10 mouse cellular contexts compared by ENCODE assay signal in genomic region chr13:54945332-54945731, GRCm38 (mm10). TPM values are rescaled to one million over a fixed set of nuclear protein-coding genes. Genes with fewer than 3 reads are reported as not detected.
A peak's percentile ranks its signal among the peaks of the same experiment; 100 is the strongest.
DNase-seq lines count a peak whose midpoint lies in the region; ATAC-seq and TF ChIP-seq lines count a peak whose summit lies in the region.
"Had no signal": no experiment of that assay in that cellular context is flagged by ENCODE, and none has a peak within 500 bp of the region (broad histone marks: within the 10 kb centered on the region; RNA-seq: fewer than 3 reads in every experiment).

No protein-coding gene starts in this region.

- H3K9ac ChIP-seq in liver, postnatal 0 days (replicated peaks): no peak overlapping the region
- H3K9ac ChIP-seq in midbrain, embryonic 11.5 days (ENCODE audit: low read length): no peak overlapping the region
- no peak overlapping the region for H3K9ac ChIP-seq in midbrain, embryonic 14.5 days (replicated peaks; ENCODE audit: low read length)
- H3K9ac ChIP-seq: embryonic facial prominence, embryonic 15.5 days had no signal

- peaks cover 4% of the 10 kb centered on the region; the same call in 1 of the 2 replicates for H3K4me1 ChIP-seq in liver, postnatal 0 days (ENCODE audit: insufficient read depth)
- peaks cover 11% of the 10 kb centered on the region for H3K4me1 ChIP-seq in midbrain, embryonic 11.5 days (ENCODE audit: control insufficient read depth, insufficient read depth, low read length)
- H3K4me1 ChIP-seq in midbrain, embryonic 14.5 days (ENCODE audit: control insufficient read depth, insufficient read depth, low read length): peaks cover 20% of the 10 kb centered on the region; the same call in 1 of the 2 replicates

- no peaks in the 10 kb centered on the region for H3K36me3 ChIP-seq in liver, postnatal 0 days (replicated peaks; ENCODE audit: insufficient read depth, low read length)
- no peaks in the 10 kb centered on the region for H3K36me3 ChIP-seq in midbrain, embryonic 11.5 days (ENCODE audit: control insufficient read depth, insufficient read depth, low read length)
- no peaks in the 10 kb centered on the region for H3K36me3 ChIP-seq in midbrain, embryonic 14.5 days (ENCODE audit: control insufficient read depth, insufficient read depth, low read length)
- H3K36me3 ChIP-seq: embryonic facial prominence, embryonic 15.5 days had no signal

- no peak overlapping the region for H3K4me3 ChIP-seq in gastrocnemius, adult 2 months
- no peak overlapping the region for H3K4me3 ChIP-seq in liver, postnatal 0 days (ENCODE audit: low read depth, low read length)
- H3K4me3 ChIP-seq in midbrain, embryonic 11.5 days (ENCODE audit: low read depth, low read length): no peak overlapping the region
- no peak overlapping the region for H3K4me3 ChIP-seq in midbrain, embryonic 14.5 days (replicated peaks; ENCODE audit: low read depth, low read length)
- H3K4me3 ChIP-seq: embryonic facial prominence, embryonic 15.5 days had no signal

- no peaks in the 10 kb centered on the region for H3K9me3 ChIP-seq in liver, postnatal 0 days (ENCODE audit: low read length)
- H3K9me3 ChIP-seq in midbrain, embryonic 11.5 days (ENCODE audit: control insufficient read depth, low read length): no peaks in the 10 kb centered on the region
- no peaks in the 10 kb centered on the region for H3K9me3 ChIP-seq in midbrain, embryonic 14.5 days (ENCODE audit: control insufficient read depth, low read length)
- H3K9me3 ChIP-seq: embryonic facial prominence, embryonic 15.5 days had no signal

- H3K27ac ChIP-seq in gastrocnemius, adult 2 months: no peak overlapping the region
- H3K27ac ChIP-seq in liver, postnatal 0 days (ENCODE audit: low read depth): no peak overlapping the region
- no peak overlapping the region for H3K27ac ChIP-seq in midbrain, embryonic 11.5 days (ENCODE audit: low read depth, low read length)
- H3K27ac ChIP-seq in midbrain, embryonic 14.5 days (replicated peaks; ENCODE audit: low read depth, low read length): no peak overlapping the region
- H3K27ac ChIP-seq: embryonic facial prominence, embryonic 15.5 days had no signal

- intact Hi-C loops in gastrocnemius, adult 2 months (cut with DNase I): no loop called here

- no peak for TF ChIP-seq CTCF in gastrocnemius, adult 2 months (IDR thresholded peaks at IDR 0.05)
- TF ChIP-seq CTCF in liver, postnatal 0 days (IDR thresholded peaks at IDR 0.05; ENCODE audit: low read depth): no peak

- no peak for ATAC-seq in liver, postnatal 0 days
- ATAC-seq in erythroblast, adult 5-6 weeks (replicated peaks; ENCODE audit: low FRiP score, poor library complexity, severe bottlenecking): no peak
- ATAC-seq in midbrain, embryonic 11.5 days (ENCODE audit: low FRiP score): no peak
- no peak for ATAC-seq in midbrain, embryonic 14.5 days (ENCODE audit: low FRiP score, low TSS enrichment)
- ATAC-seq: intestine, embryonic 16.5 days had no signal

- H3K27me3 ChIP-seq in liver, postnatal 0 days (ENCODE audit: insufficient read depth, low read length): peaks cover 42% of the 10 kb centered on the region
- H3K27me3 ChIP-seq in midbrain, embryonic 11.5 days (ENCODE audit: control insufficient read depth, insufficient read depth, low read length): peaks cover 47% of the 10 kb centered on the region
- H3K27me3 ChIP-seq in midbrain, embryonic 14.5 days (ENCODE audit: control insufficient read depth, insufficient read depth, low read length): peaks cover 38% of the 10 kb centered on the region

- TF ChIP-seq EP300 in liver, postnatal 0 days (IDR thresholded peaks at IDR 0.05; ENCODE audit: low read depth): no peak

- peak; percentile 23 for DNase-seq in gastrocnemius, postnatal 10 days
- no peak for DNase-seq in gastrocnemius, adult 2 months
- DNase-seq in A20 (ENCODE audit: low read depth, low spot score): peak; percentile 20
- peak; percentile 76 for DNase-seq in embryo, embryonic 10.5 days (ENCODE audit: low spot score)
- DNase-seq in liver, postnatal 0 days: peak; percentile 49
- DNase-seq in midbrain, embryonic 11.5 days (ENCODE audit: low spot score, missing footprints): no peak
- DNase-seq in midbrain, embryonic 14.5 days: no peak

- H3K4me2 ChIP-seq in liver, postnatal 0 days (ENCODE audit: low read depth, low read length): no peak overlapping the region
- H3K4me2 ChIP-seq in midbrain, embryonic 11.5 days: no peak overlapping the region
- no peak overlapping the region for H3K4me2 ChIP-seq in midbrain, embryonic 14.5 days (ENCODE audit: low read length)
- H3K4me2 ChIP-seq: embryonic facial prominence, embryonic 15.5 days had no signal

- WGBS in liver, postnatal 0 days (ENCODE audit: insufficient replicate concordance): 2% methylated on average over 4 of the region's 4 CpGs
- 9% methylated on average over 4 of the region's 4 CpGs for WGBS in midbrain, embryonic 11.5 days
- WGBS in midbrain, embryonic 14.5 days: 12% methylated on average over 4 of the region's 4 CpGs

RNA-seq across cellular contexts. Expression of gene Unc5a, which starts 3.9 kb away (rescaled TPM):
- total RNA-seq in gastrocnemius, postnatal 10 days (2021): 1 to 10 TPM; 3.7 to 4.8 TPM
- total RNA-seq in gastrocnemius, adult 2 months (2021): 1 to 10 TPM; 7.5 to 7.9 TPM
- 0.55 and 0.56 TPM in 2 replicates for polyA plus RNA-seq in liver, postnatal 0 days (2015; fragmentation: Nextera tagmentation; extraction: Ambion mirVana)
- 1.9 and 10.8 TPM in 2 replicates for total RNA-seq in erythroblast, adult 5-6 weeks (2015; ENCODE audit: low replicate concordance)
- 0.77 and 3.8 TPM in 2 replicates for total RNA-seq in erythroblast, adult 5-6 weeks (2017; ENCODE audit: low replicate concordance)
- 2.2 and 2.9 TPM in 2 replicates for polyA plus RNA-seq in midbrain, embryonic 11.5 days (2014; fragmentation: Nextera tagmentation; extraction: Ambion mirVana)
- polyA plus RNA-seq in midbrain, embryonic 14.5 days (2014; fragmentation: Nextera tagmentation; extraction: Ambion mirVana): 12.6 and 15.9 TPM in 2 replicates

Comparison
In these comparisons a context has a peak if more than half of its experiments do, and no peak if none do; other contexts are left out.
1. DNase-seq: peak in gastrocnemius, postnatal 10 days (single experiment), A20 (single experiment), embryo, embryonic 10.5 days (single experiment) and liver, postnatal 0 days (single experiment); none in gastrocnemius, adult 2 months (single experiment), midbrain, embryonic 11.5 days (single experiment) and midbrain, embryonic 14.5 days (single experiment).